In genomic region chr9:56326511-56327005, GRCm38 (mm10) we compare ENCODE assay signal across 20 mouse cellular contexts.
DNase-seq lines count a peak whose midpoint lies in the region; ATAC-seq lines count a peak whose summit lies in the region.
"Had no signal": no experiment of that assay in that cellular context is flagged by ENCODE, and none has a peak within 500 bp of the region (broad histone marks: within the 10 kb centered on the region; RNA-seq: fewer than 3 reads in every experiment).

No protein-coding gene starts in this region.

- no peak overlapping the region for H3K4me3 ChIP-seq in liver, embryonic 11.5 days (ENCODE audit: low read depth, low read length)
- H3K4me3 ChIP-seq: embryonic facial prominence, embryonic 12.5 days; forebrain, embryonic 12.5 days; heart, embryonic 13.5 days had no signal

- 92% methylated on average over 8 of the region's 8 CpGs for WGBS in liver, embryonic 11.5 days

- no peak overlapping the region for H3K4me2 ChIP-seq in liver, embryonic 11.5 days
- H3K4me2 ChIP-seq: embryonic facial prominence, embryonic 12.5 days; forebrain, embryonic 12.5 days; heart, embryonic 13.5 days had no signal

- no peak overlapping the region for H3K27ac ChIP-seq in liver, embryonic 11.5 days (ENCODE audit: low read depth, low read length)
- H3K27ac ChIP-seq: embryonic facial prominence, embryonic 12.5 days; forebrain, embryonic 12.5 days; heart, embryonic 13.5 days had no signal

- no peaks in the 10 kb centered on the region for H3K27me3 ChIP-seq in liver, embryonic 11.5 days (replicated peaks; ENCODE audit: control insufficient read depth, insufficient read depth, low read length)
- H3K27me3 ChIP-seq: CH12.LX; embryonic facial prominence, embryonic 12.5 days; forebrain, embryonic 12.5 days; heart, embryonic 13.5 days; Patski had no signal

- H3K9ac ChIP-seq in liver, embryonic 11.5 days (ENCODE audit: low read depth, low read length) = no peak overlapping the region
- H3K9ac ChIP-seq: embryonic facial prominence, embryonic 12.5 days; forebrain, embryonic 12.5 days; heart, embryonic 13.5 days had no signal

- H3K4me1 ChIP-seq in liver, embryonic 11.5 days (replicated peaks; ENCODE audit: control insufficient read depth, insufficient read depth, low read length) = no peaks in the 10 kb centered on the region
- H3K4me1 ChIP-seq: forebrain, embryonic 12.5 days had no signal

- no peaks in the 10 kb centered on the region for H3K9me3 ChIP-seq in liver, embryonic 11.5 days (ENCODE audit: control insufficient read depth, low read length)
- H3K9me3 ChIP-seq: embryonic facial prominence, embryonic 12.5 days; forebrain, embryonic 12.5 days; heart, embryonic 13.5 days had no signal

- peak; percentile 11 to 27 for DNase-seq in cerebellum, postnatal 25 days
- DNase-seq in cerebellum, adult 11 months = no peak
- peak; percentile 15 for DNase-seq in right cerebral cortex, postnatal 4 days
- no peak for DNase-seq in right cerebral cortex, adult 2 months (ENCODE audit: low spot score in 2 of 2)
- DNase-seq in induced T-regulatory cell, adult 2 months (ENCODE audit: low read depth) = peak; percentile 62
- DNase-seq in telencephalon, adult 2 months (ENCODE audit: low read depth, low spot score) = peak; percentile 22
- DNase-seq in liver, embryonic 11.5 days (ENCODE audit: low spot score) = no peak
- no peak for DNase-seq in urinary bladder, adult 18-20 months (ENCODE audit: low spot score in 2 of 2)
- DNase-seq: adrenal gland, postnatal 14 days; cerebellum, adult 8-10 months; gastrocnemius, postnatal 36 days; heart, adult 11 months; heart, postnatal 36 days had no signal

- ATAC-seq in liver, embryonic 11.5 days (replicated peaks; ENCODE audit: low FRiP score) = no peak
- ATAC-seq: forebrain, embryonic 16.5 days; hindbrain, embryonic 16.5 days; Patski had no signal

- H3K36me3 ChIP-seq in liver, embryonic 11.5 days (ENCODE audit: control insufficient read depth, insufficient read depth, low read length) = no peaks in the 10 kb centered on the region
- H3K36me3 ChIP-seq: embryonic facial prominence, embryonic 12.5 days; forebrain, embryonic 12.5 days; heart, embryonic 13.5 days had no signal

Comparison
In these comparisons a context has a peak if more than half of its experiments do, and no peak if none do; other contexts are left out.
1. DNase-seq: peak in cerebellum, postnatal 25 days (2 of 2), right cerebral cortex, postnatal 4 days (single experiment), induced T-regulatory cell, adult 2 months (single experiment) and telencephalon, adult 2 months (single experiment); none in cerebellum, adult 11 months (single experiment), right cerebral cortex, adult 2 months (0 of 2), liver, embryonic 11.5 days (single experiment) and urinary bladder, adult 18-20 months (0 of 2).